Mouse (Mus musculus) forebrain, postnatal 0 days (tissue): ENCODE results near the gene Gm12184. TPM values are rescaled to one million over a fixed set of nuclear protein-coding genes. Genes with fewer than 3 reads are reported as not detected.
A peak's percentile ranks its signal among the peaks of the same experiment; 100 is the strongest.

Experiments used
- ATAC-seq: fragments of 200-750 bp; cut with Nextera tagmentation; 2 replicates; pipeline ENCODE4 v1.8.0; 2017; ENCODE audit warnings: mild to moderate bottlenecking, moderate library complexity
- DNase-seq: peaks from one replicate; pipeline ENCODE4 v3.0.0-alpha.2; 2015
- H3K27ac ChIP-seq: fragments of 300-500 bp; sonication (generic); 2 replicates; pipeline ENCODE4 v1.5.1; 2014; ENCODE audit warnings: low read depth, mild to moderate bottlenecking, antibody characterized with exemption, low read length, moderate library complexity, mixed read lengths
- H3K27me3 ChIP-seq: fragments of 300-500 bp; sonication (generic); 2 replicates; pipeline ENCODE4 v1.6.1; 2014; ENCODE audit warnings: mild to moderate bottlenecking, low read length, mixed read lengths; ENCODE audit not compliant: insufficient read depth
- H3K36me3 ChIP-seq: fragments of 300-500 bp; sonication (generic); 2 replicates; pipeline ENCODE4 v1.6.1; 2014; ENCODE audit warnings: mild to moderate bottlenecking, moderate library complexity; ENCODE audit not compliant: insufficient read depth
- H3K4me1 ChIP-seq: fragments of 300-500 bp; sonication (generic); 2 replicates; pipeline ENCODE4 v1.6.1; 2014; ENCODE audit warnings: antibody characterized with exemption; ENCODE audit not compliant: insufficient read depth
- H3K4me2 ChIP-seq: fragments of 300-500 bp; sonication (generic); 2 replicates; pipeline ENCODE4 v1.6.1; 2014; ENCODE audit warnings: low read depth, mild to moderate bottlenecking, moderate library complexity
- H3K4me3 ChIP-seq: fragments of 300-500 bp; sonication (generic); 2 replicates; pipeline ENCODE4 v1.5.1; 2014; ENCODE audit warnings: low read depth, low read length, mixed read lengths
- H3K9ac ChIP-seq: fragments of 300-500 bp; sonication (generic); 2 replicates; pipeline ENCODE4 v1.6.1; 2014; ENCODE audit warnings: mild to moderate bottlenecking
- H3K9me3 ChIP-seq: fragments of 300-500 bp; sonication (generic); 2 replicates; pipeline ENCODE4 v1.6.1; 2016; ENCODE audit warnings: low read length
- CTCF ChIP-seq: sonication (generic); IDR thresholded peaks from 2 replicates; pipeline ENCODE4 v1.5.1; 2016; ENCODE audit warnings: antibody characterized with exemption, control low read depth, low read depth
- WGBS: fragments of 180-500 bp; shearing (Covaris S2); extraction: QIAGEN DNeasy Blood & Tissue Kit; methylation state at CpG from one replicate; pipeline ENCODE4 v1.1.7; 2014; 5-methylcytosine and 5-hydroxymethylcytosine counted together
- polyA plus RNA-seq: library from polyadenylated mRNA; unstranded; fragments of >200 nt; fragmentation: Nextera tagmentation; extraction: Ambion mirVana; gene quantifications from 2 replicates; pipeline ENCODE4 v1.2.1, GENCODE M21; 2015
- total RNA-seq: library from RNA; depleted of rRNA; stranded (reverse); fragments of >200 nt; gene quantifications from 2 replicates; pipeline ENCODE4 v1.2.3, GENCODE M21; 2014

The Gm12184 gene
- total and polyA plus RNA-seq, 2 experiments from 2014 or later: 3.7 to 9.3 TPM

- H3K4me1 ChIP-seq: peaks cover 12% of the 10 kb centered on the region; the same call in 1 of the 2 replicates
- peak overlapping the region; percentile 88 for H3K4me3 ChIP-seq
- no peak for TF ChIP-seq CTCF
- peak overlapping the region; percentile 86 for H3K4me2 ChIP-seq
- ATAC-seq: no peak
- H3K36me3 ChIP-seq: peaks cover 29% of the 10 kb centered on the region
- no peaks in the 10 kb centered on the region for H3K27me3 ChIP-seq
- 78% methylated on average over 16 of the region's 16 CpGs for WGBS
- H3K27ac ChIP-seq: 0 out of 2 replicates have a peak overlapping the region, but pooled peaks have one; percentile 93
- no peak for DNase-seq
- H3K9ac ChIP-seq: peak overlapping the region; percentile 75
- H3K9me3 ChIP-seq: no peaks in the 10 kb centered on the region
These were observed 10.6 kb downstream of the Gm12184 start for GRCm38 (mm10) chr11:48815851-48816250.

GRCm38 (mm10) chr11:48813782-48814181, 12.7 kb downstream of the Gm12184 start:
- Histone ChIP-seq H3K4me1 (peaks cover 12% of the 10 kb centered on the region; the same call in 1 of the 2 replicates), H3K4me3 (no peak overlapping the region), H3K27me3 (no peaks in the 10 kb centered on the region), H3K4me2 (no peak overlapping the region), H3K9me3 (no peaks in the 10 kb centered on the region), H3K36me3 (peaks cover 47% of the 10 kb centered on the region), H3K27ac (no peak overlapping the region), H3K9ac (no peak overlapping the region)
- DNase-seq: no peak
- no peak for TF ChIP-seq CTCF
- no peak for ATAC-seq

GRCm38 (mm10) chr11:48810142-48810541, 16.3 kb downstream of the Gm12184 start:
- H3K27me3 ChIP-seq: no peaks in the 10 kb centered on the region
- no peak for TF ChIP-seq CTCF
- H3K27ac ChIP-seq: no peak overlapping the region
- H3K4me3 ChIP-seq: no peak overlapping the region
- H3K36me3 ChIP-seq: peaks cover 81% of the 10 kb centered on the region
- H3K4me2 ChIP-seq: no peak overlapping the region
- H3K4me1 ChIP-seq: peaks cover 5% of the 10 kb centered on the region; the same call in 1 of the 2 replicates
- DNase-seq: no peak
- ATAC-seq: no peak
- 73% methylated on average over 2 of the region's 2 CpGs for WGBS
- no peaks in the 10 kb centered on the region for H3K9me3 ChIP-seq
- no peak overlapping the region for H3K9ac ChIP-seq

- WGBS: 67% methylated on average over 4 of the region's 4 CpGs
- Histone ChIP-seq H3K36me3 (peaks cover 83% of the 10 kb centered on the region), H3K9ac (no peak overlapping the region), H3K4me2 (no peak overlapping the region), H3K4me3 (no peak overlapping the region), H3K27me3 (no peaks in the 10 kb centered on the region), H3K27ac (0 out of 2 replicates have a peak overlapping the region, but pooled peaks have one; percentile 2), H3K9me3 (no peaks in the 10 kb centered on the region), H3K4me1 (peaks cover 4% of the 10 kb centered on the region; the same call in 1 of the 2 replicates)
- no peak for TF ChIP-seq CTCF
- DNase-seq (no peak), ATAC-seq (no peak)
These were observed 17.0 kb downstream of the Gm12184 start for GRCm38 (mm10) chr11:48809434-48809830.

GRCm38 (mm10) chr11:48808737-48809433, 17.6 kb downstream of the Gm12184 start:
- Histone ChIP-seq H3K9ac (no peak overlapping the region), H3K4me1 (no peaks in the 10 kb centered on the region), H3K9me3 (no peaks in the 10 kb centered on the region), H3K36me3 (peaks cover 87% of the 10 kb centered on the region), H3K27me3 (no peaks in the 10 kb centered on the region), H3K4me2 (no peak overlapping the region), H3K4me3 (no peak overlapping the region), H3K27ac (0 out of 2 replicates have a peak overlapping the region, but pooled peaks have one; percentile 2)
- DNase-seq: peak; percentile 12
- ATAC-seq: peak; percentile 36; the same call in 1 of the 2 replicates
- no peak for TF ChIP-seq CTCF
- WGBS: 54% methylated on average over 16 of the region's 16 CpGs

- no peak overlapping the region for H3K9ac ChIP-seq
- no peaks in the 10 kb centered on the region for H3K27me3 ChIP-seq
- H3K4me2 ChIP-seq: no peak overlapping the region
- H3K27ac ChIP-seq: no peak overlapping the region
- H3K4me3 ChIP-seq: no peak overlapping the region
- TF ChIP-seq CTCF: no peak
- DNase-seq (no peak), ATAC-seq (no peak)
- peaks cover 93% of the 10 kb centered on the region for H3K36me3 ChIP-seq
- H3K4me1 ChIP-seq: no peaks in the 10 kb centered on the region
- no peaks in the 10 kb centered on the region for H3K9me3 ChIP-seq
These were observed 18.2 kb downstream of the Gm12184 start for GRCm38 (mm10) chr11:48808304-48808646.

- no peaks in the 10 kb centered on the region for H3K27me3 ChIP-seq
- H3K4me2 ChIP-seq: no peak overlapping the region
- H3K36me3 ChIP-seq: peaks cover 94% of the 10 kb centered on the region
- no peak overlapping the region for H3K27ac ChIP-seq
- no peaks in the 10 kb centered on the region for H3K9me3 ChIP-seq
- H3K4me1 ChIP-seq: no peaks in the 10 kb centered on the region
- DNase-seq: no peak
- TF ChIP-seq CTCF: no peak
- no peak overlapping the region for H3K9ac ChIP-seq
- WGBS: 67% methylated on average over 14 of the region's 14 CpGs
- no peak for ATAC-seq
- H3K4me3 ChIP-seq: no peak overlapping the region
These were observed 18.7 kb downstream of the Gm12184 start for GRCm38 (mm10) chr11:48807563-48808303.
